Mouse (Mus musculus): Measurements from ENCODE around the gene Sult2b1.

- no peak for TF ChIP-seq POLR2A (IDR thresholded peaks at IDR 0.05; ENCODE audit: low read depth, low read length)
- TF ChIP-seq TCF12 (IDR thresholded peaks at IDR 0.05; ENCODE audit: low read depth, low read length), result no peak
These were observed 24.3 kb downstream of the Sult2b1 start for GRCm38 (mm10) chr7:45760151-45760550.

Data from CH12.LX (cell line).